Mouse (Mus musculus) neural tube, embryonic 11.5 days (tissue): ENCODE measurements around the gene Adipor2. TPM values are rescaled to one million over a fixed set of nuclear protein-coding genes. Genes with fewer than 3 reads are reported as not detected.
A peak's percentile ranks its signal among the peaks of the same experiment; 100 is the strongest.

Experiments
- ATAC-seq: fragments of 200-750 bp; cut with Nextera tagmentation; 2 replicates; pipeline ENCODE4 v1.8.0; 2017; ENCODE audit warnings: moderate number of reproducible peaks, mild to moderate bottlenecking, moderate TSS enrichment, moderate library complexity; ENCODE audit not compliant: insufficient read depth, low FRiP score, low TSS enrichment
- DNase-seq: peaks from one replicate; pipeline ENCODE4 v3.0.0-alpha.2; 2015; ENCODE audit warnings: low spot score
- H3K27ac ChIP-seq: fragments of 300-500 bp; sonication (generic); 2 replicates; pipeline ENCODE4 v1.5.1; 2014; ENCODE audit warnings: low read depth, mild to moderate bottlenecking, low read length
- H3K27me3 ChIP-seq: fragments of 300-500 bp; sonication (generic); 2 replicates; pipeline ENCODE4 v1.6.1; 2014; ENCODE audit warnings: mild to moderate bottlenecking, low read length, mixed read lengths; ENCODE audit not compliant: control insufficient read depth, insufficient read depth
- H3K36me3 ChIP-seq: fragments of 300-500 bp; sonication (generic); 2 replicates; pipeline ENCODE4 v1.6.1; 2014; ENCODE audit warnings: mild to moderate bottlenecking, low read length, moderate library complexity, mixed read lengths; ENCODE audit not compliant: control insufficient read depth, insufficient read depth
- H3K4me1 ChIP-seq: fragments of 300-500 bp; sonication (generic); 2 replicates; pipeline ENCODE4 v1.6.1; 2014; ENCODE audit warnings: low read length, mixed read lengths; ENCODE audit not compliant: control insufficient read depth, insufficient read depth
- H3K4me2 ChIP-seq: fragments of 300-500 bp; sonication (generic); 2 replicates; pipeline ENCODE4 v1.6.1; 2014; ENCODE audit warnings: low read depth, mild to moderate bottlenecking, moderate library complexity
- H3K4me3 ChIP-seq: fragments of 300-500 bp; sonication (generic); 2 replicates; pipeline ENCODE4 v1.5.1; 2014; ENCODE audit warnings: low read depth, low read length
- H3K9ac ChIP-seq: fragments of 300-500 bp; sonication (generic); 2 replicates; pipeline ENCODE4 v1.6.1; 2014; ENCODE audit warnings: mild to moderate bottlenecking, low read length
- H3K9me3 ChIP-seq: fragments of 300-500 bp; sonication (generic); 2 replicates; pipeline ENCODE4 v1.6.1; 2016; ENCODE audit warnings: low read length; ENCODE audit not compliant: control insufficient read depth
- WGBS: fragments of 180-500 bp; shearing (Covaris S2); extraction: QIAGEN DNeasy Blood & Tissue Kit; methylation state at CpG from one replicate; pipeline ENCODE4 v1.1.7; 2014; 5-methylcytosine and 5-hydroxymethylcytosine counted together
- polyA plus RNA-seq: library from polyadenylated mRNA; unstranded; fragments of >200 nt; fragmentation: Nextera tagmentation; extraction: Ambion mirVana; gene quantifications from 2 replicates; pipeline ENCODE4 v1.2.1, GENCODE M21; 2014

Gene Adipor2
- polyA plus RNA-seq, 1 experiment from 2014 or later = 21.7 TPM

GRCm38 (mm10) chr6:119352501-119352900 lies 65.0 kb downstream of the Adipor2 start:
- DNase-seq (no peak), ATAC-seq (no peak)
- Histone ChIP-seq H3K4me3 (no peak overlapping the region), H3K36me3 (peaks cover 2% of the 10 kb centered on the region), H3K4me2 (no peak overlapping the region), H3K27ac (no peak overlapping the region), H3K27me3 (no peaks in the 10 kb centered on the region), H3K4me1 (no peaks in the 10 kb centered on the region), H3K9ac (no peak overlapping the region), H3K9me3 (no peaks in the 10 kb centered on the region)
- WGBS = 86% methylated on average over 6 of the region's 6 CpGs

- DNase-seq (no peak), ATAC-seq (no peak)
- WGBS = 81% methylated on average over 8 of the region's 8 CpGs
- no peak overlapping the region for H3K4me3 ChIP-seq
- H3K4me1 ChIP-seq = no peaks in the 10 kb centered on the region
- no peak overlapping the region for H3K27ac ChIP-seq
- H3K9ac ChIP-seq = no peak overlapping the region
- H3K36me3 ChIP-seq = peaks cover 2% of the 10 kb centered on the region
- H3K27me3 ChIP-seq = no peaks in the 10 kb centered on the region
- H3K9me3 ChIP-seq = no peaks in the 10 kb centered on the region
- H3K4me2 ChIP-seq = no peak overlapping the region
Measured at GRCm38 (mm10) chr6:119351656-119352055, 65.8 kb downstream of the Adipor2 start.

GRCm38 (mm10) chr6:119350703-119351198 lies 66.8 kb downstream of the Adipor2 start:
- Histone ChIP-seq H3K36me3 (peaks cover 2% of the 10 kb centered on the region), H3K27me3 (no peaks in the 10 kb centered on the region), H3K27ac (no peak overlapping the region), H3K4me1 (no peaks in the 10 kb centered on the region), H3K9me3 (no peaks in the 10 kb centered on the region), H3K4me3 (no peak overlapping the region), H3K4me2 (no peak overlapping the region), H3K9ac (no peak overlapping the region)
- WGBS = 89% methylated on average over 9 of the region's 9 CpGs
- no peak for ATAC-seq
- no peak for DNase-seq

GRCm38 (mm10) chr6:119348234-119348633 lies 69.3 kb downstream of the Adipor2 start:
- H3K4me3 ChIP-seq = no peak overlapping the region
- 5% methylated on average over 1 of the region's 1 CpGs for WGBS
- H3K27me3 ChIP-seq = no peaks in the 10 kb centered on the region
- H3K9me3 ChIP-seq = no peaks in the 10 kb centered on the region
- H3K4me1 ChIP-seq = no peaks in the 10 kb centered on the region
- H3K4me2 ChIP-seq = no peak overlapping the region
- DNase-seq (peak; percentile 87), ATAC-seq (no peak)
- H3K27ac ChIP-seq = no peak overlapping the region
- no peak overlapping the region for H3K9ac ChIP-seq
- H3K36me3 ChIP-seq = no peaks in the 10 kb centered on the region

GRCm38 (mm10) chr6:119347813-119348212 lies 69.7 kb downstream of the Adipor2 start:
- Histone ChIP-seq H3K9me3 (no peaks in the 10 kb centered on the region), H3K27ac (no peak overlapping the region), H3K4me3 (no peak overlapping the region), H3K4me2 (no peak overlapping the region), H3K9ac (no peak overlapping the region), H3K27me3 (no peaks in the 10 kb centered on the region), H3K4me1 (no peaks in the 10 kb centered on the region), H3K36me3 (no peaks in the 10 kb centered on the region)
- no peak for DNase-seq
- no peak for ATAC-seq
- 71% methylated on average over 5 of the region's 5 CpGs for WGBS

- Histone ChIP-seq H3K9me3 (no peaks in the 10 kb centered on the region), H3K4me3 (no peak overlapping the region), H3K4me1 (no peaks in the 10 kb centered on the region), H3K27ac (no peak overlapping the region), H3K36me3 (no peaks in the 10 kb centered on the region), H3K9ac (no peak overlapping the region), H3K4me2 (no peak overlapping the region), H3K27me3 (no peaks in the 10 kb centered on the region)
- WGBS = 72% methylated on average over 10 of the region's 10 CpGs
- ATAC-seq (no peak), DNase-seq (no peak)
Measured at GRCm38 (mm10) chr6:119346257-119346656, 71.2 kb downstream of the Adipor2 start.

- no peak overlapping the region for H3K27ac ChIP-seq
- DNase-seq (no peak), ATAC-seq (peak; percentile 81; the same call in 1 of the 2 replicates)
- H3K4me2 ChIP-seq = no peak overlapping the region
- H3K9me3 ChIP-seq = no peaks in the 10 kb centered on the region
- H3K36me3 ChIP-seq = no peaks in the 10 kb centered on the region
- no peaks in the 10 kb centered on the region for H3K27me3 ChIP-seq
- no peaks in the 10 kb centered on the region for H3K4me1 ChIP-seq
- no peak overlapping the region for H3K9ac ChIP-seq
- H3K4me3 ChIP-seq = no peak overlapping the region
Measured at GRCm38 (mm10) chr6:119341409-119341808, 76.1 kb downstream of the Adipor2 start.

GRCm38 (mm10) chr6:119338121-119338912 lies 79.2 kb downstream of the Adipor2 start:
- H3K9ac ChIP-seq = no peak overlapping the region
- no peak overlapping the region for H3K4me2 ChIP-seq
- no peaks in the 10 kb centered on the region for H3K9me3 ChIP-seq
- no peaks in the 10 kb centered on the region; the same call in 1 of the 2 replicates for H3K4me1 ChIP-seq
- DNase-seq (no peak), ATAC-seq (no peak)
- H3K36me3 ChIP-seq = no peaks in the 10 kb centered on the region
- WGBS = 42% methylated on average over 11 of the region's 11 CpGs
- H3K27me3 ChIP-seq = no peaks in the 10 kb centered on the region
- H3K27ac ChIP-seq = no peak overlapping the region
- no peak overlapping the region for H3K4me3 ChIP-seq

- WGBS = 76% methylated on average over 3 of the region's 3 CpGs
- ATAC-seq (no peak), DNase-seq (no peak)
- H3K27ac ChIP-seq = no peak overlapping the region
- H3K4me3 ChIP-seq = no peak overlapping the region
- H3K9ac ChIP-seq = no peak overlapping the region
- no peaks in the 10 kb centered on the region; the same call in 1 of the 2 replicates for H3K4me1 ChIP-seq
- no peaks in the 10 kb centered on the region; the same call in 1 of the 2 replicates for H3K27me3 ChIP-seq
- no peaks in the 10 kb centered on the region for H3K9me3 ChIP-seq
- H3K4me2 ChIP-seq = no peak overlapping the region
- H3K36me3 ChIP-seq = no peaks in the 10 kb centered on the region
Measured at GRCm38 (mm10) chr6:119337287-119337686, 80.2 kb downstream of the Adipor2 start.
